Mouse (Mus musculus): Measurements from ENCODE around the gene Taok2. TPM values are rescaled to one million over a fixed set of nuclear protein-coding genes. Genes with fewer than 3 reads are reported as not detected.
"Not testable (repeated sequence)": the region's sequence is repeated elsewhere in the genome, so short reads cannot be mapped to it uniquely, and the experiment has no call there.

Taok2 gene
- 66.8 and 70.9 TPM in 2 replicates for polyA plus RNA-seq (2015; fragmentation: Nextera tagmentation; extraction: Ambion mirVana)

DNA sequence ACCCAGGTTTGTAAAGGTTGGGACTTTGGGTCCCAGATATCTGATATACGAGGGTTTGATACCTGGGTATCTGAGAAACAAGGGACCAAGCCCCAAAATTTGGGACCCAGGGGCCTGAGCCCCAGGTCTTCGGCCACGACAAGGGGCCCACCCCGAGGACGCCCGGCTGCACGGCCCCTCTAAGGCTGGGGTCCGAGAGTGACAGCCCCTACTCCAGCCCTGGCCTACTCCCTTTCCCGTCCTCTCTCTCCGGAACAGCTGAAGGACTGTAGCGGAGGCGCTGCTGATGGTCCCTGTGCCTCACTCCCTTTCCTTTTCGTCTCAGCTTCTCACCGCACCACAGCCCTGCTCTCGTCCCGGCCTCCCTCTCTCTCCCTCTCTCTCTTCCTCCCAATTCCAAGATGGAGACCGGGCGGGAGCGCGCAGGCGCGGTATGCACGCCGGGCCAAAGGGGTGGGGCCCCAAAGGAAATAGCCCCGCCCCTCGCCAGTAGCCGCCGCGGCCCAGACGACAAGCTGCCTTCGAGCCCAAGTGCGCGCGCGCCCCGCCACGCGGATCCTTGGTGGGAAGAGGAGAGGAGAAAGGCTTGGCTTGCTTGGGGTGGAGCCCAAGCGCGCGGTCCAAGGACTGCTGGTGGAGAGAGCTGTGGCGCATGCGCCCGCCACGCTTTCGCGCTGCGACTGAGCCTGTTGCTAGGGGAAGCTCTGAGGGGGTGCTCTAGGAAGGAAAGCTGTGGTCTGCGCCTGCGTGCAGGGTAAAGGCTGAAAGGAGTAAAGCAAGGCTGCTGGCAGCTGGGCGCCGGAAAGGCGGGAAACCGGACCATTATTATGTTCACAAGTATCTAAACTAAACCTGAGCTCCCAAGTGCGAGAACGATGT lies at the start of gene Taok2:
TSS of gene Taok2 (minus strand) at position 418 of the 879 bp plus-strand sequence.
- H3K27me3 ChIP-seq (replicated peaks): no peaks in the 10 kb centered on the region
- peaks cover 11% of the 10 kb centered on the region for H3K36me3 ChIP-seq (replicated peaks)
- H3K9me3 ChIP-seq: no peaks in the 10 kb centered on the region
- peak within 1 kb of the TSS; percentile 85 for H3K9ac ChIP-seq
- H3K4me1 ChIP-seq: peaks cover 42% of the 10 kb centered on the region
- under 1% methylated on average over 56 of the region's 56 CpGs for WGBS
- H3K4me3 ChIP-seq: peak within 1 kb of the TSS; percentile 74
- H3K4me2 ChIP-seq: peak within 1 kb of the TSS; percentile 99
- peak; percentile 97 for ATAC-seq (replicated peaks)
- H3K27ac ChIP-seq: peak within 1 kb of the TSS; percentile 93

DNA sequence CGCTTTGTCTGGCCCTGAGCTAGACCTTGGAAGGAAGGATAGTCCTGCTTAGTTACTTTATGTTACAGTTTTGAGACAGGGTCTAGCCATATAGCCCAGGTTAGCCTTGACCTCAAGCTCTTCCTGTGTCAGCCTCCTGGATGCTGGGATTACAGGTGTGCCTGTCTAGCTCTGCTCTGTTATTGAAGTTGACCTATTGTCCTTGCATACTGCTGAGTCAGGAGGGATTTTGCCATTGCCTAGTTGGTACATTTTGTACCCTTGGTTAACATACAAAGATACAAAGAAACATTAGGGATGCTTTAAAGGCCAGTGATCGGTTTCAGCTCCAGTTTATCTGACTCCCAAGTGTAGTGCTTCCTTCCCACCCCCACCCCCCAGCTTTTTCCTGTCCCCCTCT lies 48.1 kb upstream of the Taok2 start:
- Histone ChIP-seq H3K9ac (no peak overlapping the region), H3K4me2 (no peak overlapping the region), H3K27ac (no peak overlapping the region), H3K27me3 (replicated peaks) (no peaks in the 10 kb centered on the region), H3K9me3 (no peaks in the 10 kb centered on the region), H3K4me1 (peaks cover 13% of the 10 kb centered on the region), H3K36me3 (replicated peaks) (peaks cover 6% of the 10 kb centered on the region; the same call in 1 of the 2 replicates), H3K4me3 (no peak overlapping the region)
- 94% methylated on average over 2 of the region's 2 CpGs for WGBS
- no peak for ATAC-seq (replicated peaks)

DNA sequence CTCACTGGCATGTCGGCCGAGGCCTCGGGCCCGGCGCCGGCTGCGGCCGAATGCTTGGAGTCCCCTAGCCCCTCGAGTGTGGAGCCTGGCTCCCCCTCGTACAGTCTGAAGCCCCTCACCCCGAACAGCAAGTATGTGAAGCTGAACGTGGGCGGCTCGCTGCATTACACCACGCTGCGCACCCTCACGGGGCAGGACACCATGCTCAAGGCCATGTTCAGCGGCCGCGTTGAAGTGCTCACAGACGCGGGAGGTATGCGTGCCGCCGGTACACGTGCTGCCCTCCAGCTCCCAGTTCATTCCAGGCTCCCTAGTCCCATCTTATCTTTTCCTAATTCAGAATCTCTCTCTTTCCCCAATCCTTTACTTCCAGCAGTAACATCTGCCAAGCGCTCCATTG lies 44.5 kb upstream of the Taok2 start:
- peak; percentile 87 for ATAC-seq (replicated peaks)

DNA sequence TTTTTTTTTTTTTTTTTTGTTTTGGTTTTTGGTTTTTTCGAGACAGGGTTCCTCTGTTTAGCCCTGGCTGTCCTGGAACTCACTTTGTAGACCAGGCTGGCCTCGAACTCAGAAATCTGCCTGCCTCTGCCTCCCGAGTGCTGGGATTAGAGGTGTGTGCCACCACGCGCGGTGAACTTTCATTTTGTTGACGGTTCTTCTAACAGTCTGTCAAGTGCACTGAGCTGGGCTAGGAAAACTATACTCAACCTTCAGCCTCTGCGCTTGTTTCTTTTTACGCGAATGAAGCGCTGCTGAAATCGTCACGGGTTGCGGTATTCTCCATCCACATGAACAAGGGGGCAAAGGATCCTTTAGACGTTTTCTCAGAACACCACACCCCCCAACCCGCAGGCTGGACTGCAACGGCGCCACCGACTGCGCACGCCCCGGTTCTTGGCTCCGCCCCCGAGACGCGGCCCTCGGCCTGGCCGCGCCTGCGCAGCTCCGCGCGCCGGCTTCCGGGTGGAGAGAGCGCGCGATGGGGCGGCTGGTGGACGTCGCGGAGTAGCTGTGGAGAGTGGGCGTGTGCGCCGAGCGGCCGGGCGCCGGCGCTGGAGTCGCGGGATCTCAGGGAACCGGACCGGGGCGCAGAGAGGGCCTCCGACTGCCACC lies 44.0 kb upstream of the Taok2 start, which contains the start of gene Kctd13:
TSS of gene Kctd13 (plus strand) at position 496 of the 654 bp plus-strand sequence.
- WGBS: 3% methylated on average over 56 of the region's 56 CpGs
- no peaks in the 10 kb centered on the region for H3K36me3 ChIP-seq (replicated peaks)
- H3K9me3 ChIP-seq: no peaks in the 10 kb centered on the region
- peak; percentile 96 for ATAC-seq (replicated peaks)
- H3K4me3 ChIP-seq: peak within 1 kb of the TSS; percentile 98
- H3K27me3 ChIP-seq (replicated peaks): no peaks in the 10 kb centered on the region
- H3K9ac ChIP-seq: peak within 1 kb of the TSS; percentile 88
- H3K4me2 ChIP-seq: peak within 1 kb of the TSS; percentile 94
- H3K27ac ChIP-seq: peak within 1 kb of the TSS; percentile 86
- peaks cover 13% of the 10 kb centered on the region for H3K4me1 ChIP-seq

More for the DNA sequence above, 44.5 kb upstream of the Taok2 start:
- H3K27me3 ChIP-seq (replicated peaks): no peaks in the 10 kb centered on the region
- no peaks in the 10 kb centered on the region for H3K36me3 ChIP-seq (replicated peaks)
- peak overlapping the region; percentile 94 for H3K4me2 ChIP-seq
- peak overlapping the region; percentile 98 for H3K4me3 ChIP-seq
- peaks cover 13% of the 10 kb centered on the region for H3K4me1 ChIP-seq
- peak overlapping the region; percentile 88 for H3K9ac ChIP-seq
- no peaks in the 10 kb centered on the region for H3K9me3 ChIP-seq
- H3K27ac ChIP-seq: peak overlapping the region; percentile 86
- 0% methylated on average over 27 of the region's 27 CpGs for WGBS

DNA sequence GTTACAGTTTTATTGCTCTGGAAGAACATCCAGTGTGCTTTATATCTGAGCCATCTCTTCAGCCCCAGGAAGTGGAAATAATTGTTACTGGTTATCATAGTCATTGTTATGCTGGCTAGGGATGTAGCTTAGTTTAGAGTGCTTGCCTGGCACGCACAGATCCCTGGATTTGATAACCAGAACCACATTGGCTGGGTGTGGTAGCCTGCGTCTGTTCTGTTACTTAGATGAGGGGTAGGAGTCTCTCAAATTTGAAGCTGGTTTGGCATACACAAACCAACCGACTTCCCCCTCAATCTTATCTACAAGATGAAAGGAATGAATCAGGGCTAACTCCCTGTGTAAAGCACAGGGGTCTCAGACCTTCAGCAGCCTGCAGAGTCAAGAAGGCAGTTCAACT lies 41.8 kb upstream of the Taok2 start:
- Histone ChIP-seq H3K27me3 (replicated peaks) (no peaks in the 10 kb centered on the region), H3K9me3 (no peaks in the 10 kb centered on the region), H3K36me3 (replicated peaks) (no peaks in the 10 kb centered on the region), H3K4me2 (no peak overlapping the region), H3K4me1 (peaks cover 22% of the 10 kb centered on the region), H3K4me3 (no peak overlapping the region), H3K9ac (no peak overlapping the region), H3K27ac (no peak overlapping the region)
- 72% methylated on average over 3 of the region's 3 CpGs for WGBS
- no peak for ATAC-seq (replicated peaks)

DNA sequence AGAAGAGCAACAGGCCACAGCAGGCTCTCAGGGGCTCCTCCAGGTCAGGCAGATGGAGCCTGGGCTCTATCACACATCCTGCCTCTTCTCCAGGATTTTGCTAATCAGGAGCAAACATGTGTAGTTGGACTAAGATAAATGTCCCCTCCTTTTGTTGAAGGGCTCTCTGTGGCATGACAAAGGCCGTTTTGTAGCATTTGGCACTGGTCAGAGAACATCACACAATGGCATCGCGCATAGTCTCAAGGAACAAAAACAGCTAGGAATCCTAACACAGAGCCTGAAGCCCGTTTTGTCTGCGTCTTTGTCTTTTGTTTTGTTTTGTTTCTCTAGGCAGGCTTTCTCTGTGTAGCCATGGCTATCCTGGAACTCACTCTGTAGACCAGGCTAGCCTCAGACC lies 39.5 kb upstream of the Taok2 start:
- Histone ChIP-seq H3K4me2 (no peak overlapping the region), H3K27ac (no peak overlapping the region), H3K27me3 (replicated peaks) (no peaks in the 10 kb centered on the region), H3K9ac (no peak overlapping the region), H3K9me3 (no peaks in the 10 kb centered on the region), H3K4me1 (peaks cover 10% of the 10 kb centered on the region), H3K36me3 (replicated peaks) (no peaks in the 10 kb centered on the region), H3K4me3 (no peak overlapping the region)
- ATAC-seq (replicated peaks): no peak
- WGBS: 52% methylated on average over 5 of the region's 5 CpGs

DNA sequence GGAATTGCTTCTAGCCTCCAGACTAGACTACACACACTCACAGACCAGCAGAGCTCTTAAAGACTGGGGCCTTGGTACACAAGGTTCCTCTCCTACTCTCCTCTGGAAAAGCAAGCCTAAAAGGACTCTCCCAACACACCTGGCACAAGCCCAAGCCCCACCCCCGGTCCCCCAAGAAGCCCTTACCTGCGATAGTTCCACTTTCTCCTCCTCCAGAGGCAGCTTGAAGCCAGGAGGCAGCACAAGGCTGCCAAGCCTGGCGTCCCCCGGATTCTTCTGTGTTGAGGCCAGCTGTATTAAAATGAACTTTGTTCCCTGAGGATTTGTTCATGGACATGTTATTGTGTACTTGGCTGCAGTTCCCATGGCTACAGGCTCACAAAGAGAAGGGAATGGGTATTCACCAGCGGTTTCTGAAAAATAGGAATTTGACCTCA lies 38.1 kb upstream of the Taok2 start, which contains the start of gene Tmem219:
TSS of gene Tmem219 (minus strand) at position 294 of the 437 bp plus-strand sequence.
- no peaks in the 10 kb centered on the region for H3K36me3 ChIP-seq (replicated peaks)
- H3K4me3 ChIP-seq: no peak within 1 kb of the TSS
- peak within 1 kb of the TSS; percentile 3; the same call in 1 of the 2 replicates for H3K9ac ChIP-seq
- peaks cover 10% of the 10 kb centered on the region for H3K4me1 ChIP-seq
- 11% methylated on average over 5 of the region's 5 CpGs for WGBS
- no peaks in the 10 kb centered on the region for H3K9me3 ChIP-seq
- peak within 1 kb of the TSS; percentile 56 for H3K27ac ChIP-seq
- H3K4me2 ChIP-seq: peak within 1 kb of the TSS; percentile 10
- ATAC-seq (replicated peaks): no peak
- no peaks in the 10 kb centered on the region for H3K27me3 ChIP-seq (replicated peaks)

DNA sequence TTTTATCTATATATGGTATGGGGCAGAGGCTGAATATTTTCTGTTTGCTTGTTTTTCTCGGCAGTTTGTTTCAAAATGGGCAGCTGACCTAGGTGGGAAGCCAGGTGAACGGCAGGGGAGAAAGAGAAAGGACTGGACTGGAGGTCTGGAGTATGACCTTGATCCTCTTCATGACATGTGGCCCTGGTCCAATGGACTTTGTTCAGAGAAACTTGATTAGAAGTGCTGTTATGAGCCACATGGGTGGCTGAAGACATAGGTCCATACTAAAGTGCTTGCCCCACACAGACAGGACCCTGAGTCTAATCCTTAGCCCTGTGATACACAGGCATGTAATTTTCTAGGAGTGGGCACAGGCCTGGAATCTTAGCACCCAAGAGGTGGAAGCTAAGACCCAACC lies 37.1 kb upstream of the Taok2 start:
- WGBS: 68% methylated on average over 2 of the region's 2 CpGs
- no peaks in the 10 kb centered on the region for H3K27me3 ChIP-seq (replicated peaks)
- H3K9me3 ChIP-seq: no peaks in the 10 kb centered on the region
- H3K27ac ChIP-seq: no peak overlapping the region
- H3K36me3 ChIP-seq (replicated peaks): no peaks in the 10 kb centered on the region
- no peak overlapping the region for H3K9ac ChIP-seq
- no peak overlapping the region for H3K4me2 ChIP-seq
- H3K4me1 ChIP-seq: peaks cover 10% of the 10 kb centered on the region
- H3K4me3 ChIP-seq: no peak overlapping the region
- ATAC-seq (replicated peaks): no peak

DNA sequence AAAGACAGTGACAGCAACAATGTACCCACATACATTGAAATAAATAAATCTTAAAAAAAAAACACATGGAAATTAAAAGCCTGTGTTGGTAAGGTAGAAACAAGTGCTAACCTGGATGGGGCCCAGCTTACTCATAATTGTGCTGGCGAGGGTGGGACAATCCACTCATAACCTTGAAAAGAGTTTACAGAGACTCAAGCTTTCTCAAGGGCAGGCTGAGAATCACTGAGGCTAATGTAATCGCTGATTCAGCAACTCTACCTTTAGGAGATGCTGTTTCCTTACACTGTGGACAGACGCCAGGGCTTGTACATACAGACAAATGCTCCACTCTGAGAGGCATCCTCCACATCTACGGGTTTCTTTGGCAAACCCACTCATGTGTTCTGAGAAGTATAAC lies 35.5 kb upstream of the Taok2 start:
- H3K27ac ChIP-seq: no peak overlapping the region
- H3K9ac ChIP-seq: no peak overlapping the region
- peaks cover 10% of the 10 kb centered on the region for H3K4me1 ChIP-seq
- 87% methylated on average over 4 of the region's 4 CpGs for WGBS
- H3K36me3 ChIP-seq (replicated peaks): no peaks in the 10 kb centered on the region
- no peak overlapping the region for H3K4me2 ChIP-seq
- H3K9me3 ChIP-seq: no peaks in the 10 kb centered on the region
- H3K4me3 ChIP-seq: no peak overlapping the region
- H3K27me3 ChIP-seq (replicated peaks): no peaks in the 10 kb centered on the region
- no peak for ATAC-seq (replicated peaks)

DNA sequence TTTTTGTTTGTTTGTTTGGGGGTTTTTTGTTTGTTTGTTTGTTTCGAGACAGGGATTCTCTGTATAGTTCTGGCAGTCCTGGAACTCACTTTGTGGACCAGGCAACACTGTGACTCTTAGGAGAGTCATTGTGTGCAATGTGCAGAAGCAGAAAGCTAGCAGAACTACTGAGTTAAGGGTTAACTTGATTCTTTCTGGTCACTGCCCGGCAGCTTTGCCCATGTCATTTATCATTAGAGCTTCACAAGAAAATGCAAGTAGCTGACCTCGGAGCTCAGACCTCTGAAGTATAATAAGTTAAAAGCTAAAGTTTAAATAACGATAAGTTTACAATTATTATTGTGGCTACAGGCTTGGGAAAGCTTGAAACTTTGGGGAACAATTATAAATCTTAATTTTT lies 33.9 kb upstream of the Taok2 start:
- H3K4me3 ChIP-seq; H3K27ac ChIP-seq; H3K4me1 ChIP-seq; ATAC-seq (replicated peaks); H3K4me2 ChIP-seq; H3K36me3 ChIP-seq (replicated peaks); H3K27me3 ChIP-seq (replicated peaks); H3K9ac ChIP-seq; H3K9me3 ChIP-seq: not testable (repeated sequence)
- 61% methylated on average over 4 of the region's 4 CpGs for WGBS

DNA sequence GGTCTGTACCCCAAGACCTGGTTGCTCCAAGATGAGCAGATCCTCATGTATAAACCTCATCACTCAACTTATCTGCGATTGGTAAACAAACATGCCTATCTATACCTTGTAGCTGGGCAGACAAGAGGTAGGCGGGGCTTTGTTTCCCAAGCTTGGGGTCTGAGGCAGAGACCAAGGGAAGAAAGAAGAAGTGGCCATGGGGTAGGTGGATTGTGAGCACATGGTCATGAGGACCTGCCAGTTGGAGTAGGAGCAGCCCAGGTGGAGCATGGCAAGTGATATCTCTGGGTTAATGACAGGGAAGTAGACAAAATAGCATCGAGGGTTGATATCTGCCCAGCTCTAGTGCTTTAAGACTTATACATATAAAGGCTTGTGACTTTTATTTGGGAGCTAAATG lies 30.3 kb upstream of the Taok2 start:
- Histone ChIP-seq H3K27ac (no peak overlapping the region), H3K4me3 (no peak overlapping the region), H3K27me3 (replicated peaks) (no peaks in the 10 kb centered on the region), H3K36me3 (replicated peaks) (no peaks in the 10 kb centered on the region), H3K9me3 (no peaks in the 10 kb centered on the region), H3K4me1 (no peaks in the 10 kb centered on the region), H3K4me2 (no peak overlapping the region), H3K9ac (no peak overlapping the region)
- WGBS: 89% methylated on average over 3 of the region's 3 CpGs
- ATAC-seq (replicated peaks): no peak

GRCm38 (mm10) chr7:126905590-126905989 lies 21.1 kb upstream of the Taok2 start:
- H3K27me3 ChIP-seq (replicated peaks): no peaks in the 10 kb centered on the region
- ATAC-seq (replicated peaks): no peak
- H3K4me3 ChIP-seq: no peak overlapping the region

More at GRCm38 (mm10) chr7:126905590-126905989, 21.1 kb upstream of the Taok2 start:
- WGBS: 81% methylated on average over 3 of the region's 3 CpGs
- H3K9me3 ChIP-seq: no peaks in the 10 kb centered on the region
- no peak overlapping the region for H3K4me2 ChIP-seq
- H3K9ac ChIP-seq: no peak overlapping the region
- H3K27ac ChIP-seq: no peak overlapping the region
- H3K4me1 ChIP-seq: no peaks in the 10 kb centered on the region
- H3K36me3 ChIP-seq (replicated peaks): no peaks in the 10 kb centered on the region
